Comparison of ENCODE assay signal across 8 mouse cellular contexts in genomic region chr13:58287822-58288221, GRCm38 (mm10). TPM values are rescaled to one million over a fixed set of nuclear protein-coding genes. Genes with fewer than 3 reads are reported as not detected.
DNase-seq lines count a peak whose midpoint lies in the region; ATAC-seq and TF ChIP-seq lines count a peak whose summit lies in the region.

No protein-coding gene starts in this region.

- H3K27me3 ChIP-seq in kidney, adult 2 months (replicated peaks; ENCODE audit: control insufficient read depth, insufficient read depth, low read length) = no peaks in the 10 kb centered on the region
- no peaks in the 10 kb centered on the region for H3K27me3 ChIP-seq in limb, embryonic 13.5 days
- H3K27me3 ChIP-seq in neural tube, embryonic 14.5 days (ENCODE audit: control insufficient read depth, insufficient read depth, low read length) = no peaks in the 10 kb centered on the region

- TF ChIP-seq POLR2A in kidney, adult 2 months (IDR thresholded peaks at IDR 0.05; ENCODE audit: low read depth, low read length) = no peak

- peak overlapping the region; percentile 9; the same call in 1 of the 2 replicates for H3K4me2 ChIP-seq in limb, embryonic 13.5 days (replicated peaks)
- no peak overlapping the region for H3K4me2 ChIP-seq in neural tube, embryonic 14.5 days (ENCODE audit: low read depth, low read length)

- 14% methylated on average over 13 of the region's 13 CpGs for WGBS in kidney, adult 2 months
- WGBS in limb, embryonic 13.5 days = 14% methylated on average over 13 of the region's 13 CpGs
- 15% methylated on average over 13 of the region's 13 CpGs for WGBS in neural tube, embryonic 14.5 days

- intact Hi-C loops in gastrocnemius, postnatal 14 days (cut with DNase I; ENCODE audit: low total_unique reads) = loop anchor here (2.0 to 5.0 kb wide), 2 partner anchors 99 to 255 kb away; partner anchors contain the start of gene 2210016F16Rik

- ATAC-seq in limb, embryonic 13.5 days (ENCODE audit: low FRiP score, low read depth) = no peak; the same call in 1 of the 2 replicates
- peak; percentile 61; the same call in 1 of the 2 replicates for ATAC-seq in neural tube, embryonic 14.5 days (ENCODE audit: low read depth)

- no peak overlapping the region for H3K4me3 ChIP-seq in kidney, adult 2 months (ENCODE audit: insufficient read depth, low read depth, low read length)
- H3K4me3 ChIP-seq in limb, embryonic 13.5 days = no peak overlapping the region
- H3K4me3 ChIP-seq in neural tube, embryonic 14.5 days (ENCODE audit: low read depth, low read length) = no peak overlapping the region

- H3K36me3 ChIP-seq in kidney, adult 2 months (ENCODE audit: control insufficient read depth, insufficient read depth, low read length) = no peaks in the 10 kb centered on the region
- no peaks in the 10 kb centered on the region for H3K36me3 ChIP-seq in limb, embryonic 13.5 days
- no peaks in the 10 kb centered on the region for H3K36me3 ChIP-seq in neural tube, embryonic 14.5 days (ENCODE audit: control insufficient read depth, insufficient read depth, low read length)

- peak; percentile 97 for TF ChIP-seq CTCF in kidney, adult 2 months (conservative IDR thresholded peaks at IDR 0.05; ENCODE audit: insufficient read depth, insufficient read length, low read depth, low read length)

- DNase-seq in 3T3-L1 (ENCODE audit: low read depth, low spot score) (peak; percentile 87), ZHBTc4 (ENCODE audit: low read depth, low spot score) (peak; percentile 88)
- peak; percentile 77 to 86 for DNase-seq in cerebellum, postnatal 4 days (ENCODE audit: low spot score in 2 of 2)
- DNase-seq in gastrocnemius, postnatal 14 days = peak; percentile 86
- DNase-seq in kidney, adult 2 months = peak; percentile 80
- DNase-seq in telencephalon, adult 2 months (ENCODE audit: low read depth, low spot score) = peak; percentile 41

- no peak overlapping the region for H3K9ac ChIP-seq in limb, embryonic 13.5 days
- H3K9ac ChIP-seq in neural tube, embryonic 14.5 days (replicated peaks; ENCODE audit: low read depth, low read length) = no peak overlapping the region

- H3K27ac ChIP-seq in kidney, adult 2 months (ENCODE audit: insufficient read depth, low read depth, low read length) = no peak overlapping the region
- H3K27ac ChIP-seq in limb, embryonic 13.5 days = no peak overlapping the region
- no peak overlapping the region for H3K27ac ChIP-seq in neural tube, embryonic 14.5 days (ENCODE audit: low read depth, low read length)

- peaks cover 3% of the 10 kb centered on the region; the same call in 1 of the 2 replicates for H3K4me1 ChIP-seq in kidney, adult 2 months (ENCODE audit: control insufficient read depth, insufficient read depth, low read length)
- no peaks in the 10 kb centered on the region; the same call in 1 of the 2 replicates for H3K4me1 ChIP-seq in limb, embryonic 13.5 days
- no peaks in the 10 kb centered on the region for H3K4me1 ChIP-seq in neural tube, embryonic 14.5 days (ENCODE audit: control insufficient read depth, insufficient read depth, low read length)

- no peaks in the 10 kb centered on the region for H3K9me3 ChIP-seq in limb, embryonic 13.5 days
- H3K9me3 ChIP-seq in neural tube, embryonic 14.5 days (ENCODE audit: control insufficient read depth, low read length) = no peaks in the 10 kb centered on the region

RNA-seq across cellular contexts. Expression of gene Gkap1, which starts 12.3 kb away (rescaled TPM):
- 10 to 100 TPM; 15.8 to 17.4 TPM for total RNA-seq in gastrocnemius, postnatal 14 days (2021)
- polyA plus RNA-seq in kidney, adult 2 months (2012; rRNA removed) = 11.0 and 11.9 TPM in 2 replicates
- polyA plus RNA-seq in limb, embryonic 13.5 days (2015; fragmentation: Nextera tagmentation; extraction: Ambion mirVana) = 25.1 TPM in 2 replicates
- 25.6 and 29.7 TPM in 2 replicates for polyA plus RNA-seq in neural tube, embryonic 14.5 days (2014; fragmentation: Nextera tagmentation; extraction: Ambion mirVana)
